Mouse (Mus musculus) right cerebral cortex, adult 18-20 months (tissue): ENCODE results near the gene Slc35e3.

Experiments
- DNase-seq: peaks from one replicate; pipeline ENCODE4 v3.0.0; 2022; ENCODE audit warnings: mixed read lengths

The Slc35e3 gene

DNA sequence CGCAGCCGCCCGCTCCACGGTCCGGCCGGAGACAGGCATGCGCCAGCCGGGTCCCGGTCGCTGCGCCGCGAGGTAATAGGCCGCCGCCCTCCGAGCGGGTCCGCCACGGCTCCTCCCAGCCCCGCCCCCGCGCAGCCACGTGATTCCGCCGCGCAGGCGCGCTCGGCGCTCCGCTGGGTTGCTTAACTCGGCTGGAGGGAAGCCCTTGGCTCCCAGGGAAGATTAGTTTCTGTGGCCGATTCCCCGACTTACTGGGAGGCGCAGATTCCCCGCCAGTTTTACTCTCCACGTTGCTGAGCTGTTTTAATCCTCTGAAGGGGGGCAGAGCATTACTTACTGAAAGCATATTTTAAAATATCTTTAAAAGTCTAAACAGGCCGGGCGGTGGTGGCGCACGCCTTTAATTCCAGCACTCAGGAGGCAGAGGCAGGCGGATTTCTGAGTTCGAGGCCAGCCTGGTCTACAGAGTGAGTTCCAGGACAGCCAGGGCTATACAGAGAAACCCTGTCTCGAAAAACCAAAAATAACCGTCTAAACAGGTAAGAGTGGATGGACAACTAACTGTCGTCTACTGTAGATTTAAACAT lies at the start of gene Slc35e3:
Gene Slc35e3 (minus strand): TSS at position 69 of the 587 bp plus-strand sequence.
- peak; percentile 96 for DNase-seq

DNA sequence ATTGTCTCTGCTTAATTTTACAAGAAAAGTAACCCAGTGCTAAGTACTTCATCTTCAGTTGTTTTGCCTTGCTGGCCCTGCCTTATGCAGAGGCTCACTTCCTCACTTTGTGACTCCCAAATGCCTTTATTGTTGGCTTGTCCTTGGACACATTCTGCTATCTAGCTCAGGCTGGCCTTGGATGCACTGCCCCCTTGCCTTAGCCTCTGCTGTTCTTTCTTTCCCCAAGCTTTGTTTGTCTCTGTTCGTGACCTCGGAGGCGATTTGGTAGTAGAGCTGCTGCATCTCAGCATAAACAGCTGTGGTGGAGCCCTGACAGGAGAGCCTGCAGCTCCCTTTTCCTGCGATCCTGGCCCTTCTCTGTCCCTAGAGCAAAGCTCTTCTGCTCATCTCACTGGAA lies 49.0 kb upstream of the Slc35e3 start:
- DNase-seq: no peak

DNA sequence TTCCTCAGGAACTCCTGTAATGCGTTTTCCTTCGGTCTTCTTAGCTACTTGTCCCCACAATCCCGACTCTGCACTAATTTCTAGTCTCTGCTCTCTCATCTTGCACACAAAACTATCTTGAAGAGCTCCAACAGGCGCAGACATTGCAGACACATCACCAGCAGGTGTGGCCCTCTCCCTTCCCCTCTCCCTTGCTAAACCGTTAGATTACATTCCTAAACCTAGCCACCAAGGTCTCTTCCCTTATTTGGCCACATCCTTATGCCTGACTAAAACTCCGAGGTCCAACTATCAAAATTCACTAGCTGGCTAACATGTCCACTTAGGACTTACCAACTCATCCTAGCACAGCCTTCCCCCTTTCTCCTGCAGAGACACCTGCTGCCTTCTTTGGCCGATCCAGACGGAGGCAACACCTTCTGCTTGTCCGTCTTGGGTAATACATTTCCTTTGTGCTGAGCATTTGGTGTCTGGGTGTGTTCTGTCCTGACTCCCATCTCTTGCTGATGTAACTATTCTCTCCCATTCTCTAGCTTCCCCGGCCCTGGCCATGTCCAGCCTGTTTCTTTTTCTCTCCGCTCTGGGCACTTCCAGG lies 47.4 kb upstream of the Slc35e3 start:
- DNase-seq: no peak

DNA sequence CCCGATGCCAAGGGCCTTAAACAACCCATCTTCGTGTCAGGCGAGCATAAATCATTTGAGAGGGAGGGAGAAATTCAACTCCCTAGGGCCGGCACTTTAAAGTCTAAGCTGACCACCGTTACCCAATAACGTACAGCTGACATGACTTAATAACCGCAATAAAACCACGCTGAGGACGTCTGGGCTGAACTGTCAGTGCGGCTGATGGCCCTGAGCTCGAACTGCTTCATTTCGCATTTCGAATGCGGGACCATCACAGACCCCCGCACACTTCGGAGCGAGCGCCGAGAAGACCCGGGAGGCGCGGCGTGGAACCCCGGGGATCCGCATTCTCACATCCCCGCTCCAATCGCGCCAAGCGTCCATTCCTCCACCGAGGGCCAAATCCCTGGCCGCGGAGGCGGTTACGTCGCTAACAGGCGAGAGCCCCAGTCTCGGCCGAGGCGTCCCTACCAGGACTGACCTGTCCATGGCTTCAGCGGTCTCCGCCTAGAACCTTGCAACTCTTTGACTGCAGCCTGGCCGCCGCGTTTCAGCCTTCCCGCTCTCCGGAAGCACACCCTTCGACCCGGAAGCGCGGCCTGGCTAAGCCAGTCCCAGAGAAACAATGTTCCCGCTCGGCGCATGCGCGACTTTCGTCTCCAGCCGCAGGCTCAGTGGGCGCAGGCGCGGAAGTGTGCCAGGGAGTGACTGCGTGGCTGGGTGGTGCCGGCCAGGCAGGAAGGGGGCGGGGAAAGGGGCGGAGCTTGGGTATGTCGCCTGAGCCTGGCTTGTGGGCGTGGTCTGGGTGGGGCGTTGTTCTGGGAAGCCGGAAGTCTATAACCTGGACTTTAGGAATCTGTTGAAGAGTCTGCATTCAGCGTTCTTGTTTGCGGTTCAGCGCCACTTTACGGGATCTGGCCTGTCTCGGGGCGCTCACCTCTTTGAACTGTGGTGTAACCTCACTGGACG lies 46.3 kb upstream of the Slc35e3 start, which contains the start of gene Nup107:
Gene Nup107 (minus strand): TSS at position 565 of the 951 bp plus-strand sequence.
- DNase-seq: peak; percentile 100

DNA sequence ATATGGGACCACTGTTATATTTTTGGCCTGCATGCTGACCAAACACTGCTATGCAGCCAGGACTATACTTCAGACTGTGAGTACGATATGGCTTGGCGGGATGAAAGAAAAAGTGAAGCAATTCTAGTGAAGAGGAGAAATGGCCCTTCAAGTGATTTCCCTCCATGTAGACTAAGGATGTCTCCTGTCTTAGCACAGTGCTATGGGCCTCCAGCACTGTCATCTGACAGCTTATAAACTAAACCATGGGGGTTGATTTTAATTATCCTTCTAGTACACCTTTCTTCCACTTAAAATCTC lies 45.0 kb upstream of the Slc35e3 start:
- DNase-seq: no peak

DNA sequence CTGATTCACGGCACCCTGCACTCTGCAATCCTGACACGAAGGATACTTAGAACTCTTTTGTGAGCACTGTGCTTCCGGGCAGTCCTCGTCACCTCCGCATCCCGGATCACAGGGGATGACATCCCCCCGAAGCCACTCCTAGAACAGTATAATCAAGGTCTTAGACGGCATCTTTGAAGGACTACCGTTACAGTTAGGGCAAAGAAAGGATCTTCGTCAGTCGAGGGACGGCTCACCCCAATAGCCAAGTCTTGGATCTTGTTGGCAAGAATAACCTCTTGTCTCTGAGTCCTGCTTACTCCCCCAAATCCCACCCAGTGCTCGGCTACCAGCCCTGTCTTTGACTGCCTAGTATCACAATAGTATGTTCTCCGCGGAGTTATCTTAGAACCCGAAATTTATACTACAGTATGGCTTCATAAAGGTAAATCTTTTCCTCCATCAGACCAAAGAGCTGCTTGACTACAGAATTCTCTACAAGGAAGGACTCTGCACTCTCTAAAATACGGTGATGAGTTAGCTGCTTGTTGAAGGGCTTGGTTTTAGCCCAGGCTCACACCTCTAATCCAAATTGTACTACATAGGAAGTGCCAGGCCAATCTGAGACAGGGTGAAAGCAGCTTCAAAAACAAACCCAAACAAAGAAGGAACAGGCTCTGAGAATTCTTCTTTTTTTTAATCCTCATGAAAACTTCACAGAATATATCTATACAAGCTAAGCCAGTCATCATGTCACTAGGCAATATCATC lies 44.4 kb upstream of the Slc35e3 start:
- no peak for DNase-seq

DNA sequence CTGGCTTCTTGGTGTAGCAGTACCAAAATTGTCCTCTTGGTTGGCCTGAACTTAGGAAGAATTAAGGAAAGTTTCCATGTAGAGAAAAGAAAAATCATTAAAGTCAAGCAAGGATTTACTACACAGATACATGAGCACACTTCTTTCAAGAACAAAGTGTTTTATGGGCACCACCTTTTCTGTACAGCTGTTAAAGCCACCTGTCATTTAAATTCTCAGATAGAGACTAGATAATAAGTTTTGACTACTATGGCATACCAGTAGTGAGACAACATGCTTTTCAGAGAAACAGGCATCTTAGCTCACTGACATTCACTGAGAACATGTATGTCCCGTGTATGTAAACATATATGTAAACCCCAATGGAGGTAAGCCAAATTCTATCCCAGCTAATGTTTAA lies 43.8 kb upstream of the Slc35e3 start:
- no peak for DNase-seq

DNA sequence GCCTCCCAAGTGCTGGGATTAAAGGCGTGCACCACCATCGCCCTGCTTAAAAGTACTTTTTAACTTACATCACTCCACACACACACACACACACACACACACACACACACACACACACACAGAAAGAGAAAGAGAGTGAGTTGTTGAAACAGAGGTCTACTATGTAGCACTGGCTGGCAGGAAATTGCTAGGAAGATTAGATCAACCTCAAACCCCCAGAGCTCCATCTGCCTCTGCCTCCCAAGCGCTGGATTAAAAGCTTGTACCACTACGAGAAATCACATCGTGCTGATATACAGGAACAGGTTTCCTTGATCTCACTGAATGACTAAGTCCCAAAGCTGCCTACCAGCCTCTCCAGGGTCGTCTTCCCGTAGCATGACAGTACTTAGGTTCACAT lies 38.5 kb upstream of the Slc35e3 start:
- no peak for DNase-seq

DNA sequence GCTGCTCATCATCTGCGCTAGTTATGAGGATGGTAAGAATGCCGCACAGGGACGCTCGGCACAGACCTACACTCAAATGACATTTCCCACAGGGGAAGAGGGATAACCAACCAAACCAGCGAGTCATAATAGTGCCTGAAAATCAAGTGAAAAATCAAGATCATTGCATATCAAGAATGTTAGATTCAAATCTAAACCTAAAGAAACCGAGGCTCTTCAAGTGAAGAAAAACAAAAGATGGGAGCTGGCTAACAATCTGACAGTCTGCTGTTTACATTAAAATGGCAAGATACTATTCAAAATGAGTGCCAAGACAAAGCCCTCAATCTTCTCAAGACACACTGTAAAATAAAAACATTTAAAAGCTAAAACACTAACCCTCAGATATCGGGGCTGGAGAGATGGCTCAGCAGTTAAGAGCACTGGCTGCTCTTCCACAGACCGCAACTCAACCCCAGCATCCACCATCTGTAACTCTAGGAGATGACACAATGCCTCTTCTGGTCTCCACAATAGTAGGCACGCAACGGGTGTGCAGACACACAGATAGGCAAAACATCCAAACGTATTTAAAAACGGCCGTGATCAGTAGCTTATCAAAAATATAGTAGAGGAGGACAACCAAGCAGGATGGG lies 37.7 kb upstream of the Slc35e3 start:
- no peak for DNase-seq

DNA sequence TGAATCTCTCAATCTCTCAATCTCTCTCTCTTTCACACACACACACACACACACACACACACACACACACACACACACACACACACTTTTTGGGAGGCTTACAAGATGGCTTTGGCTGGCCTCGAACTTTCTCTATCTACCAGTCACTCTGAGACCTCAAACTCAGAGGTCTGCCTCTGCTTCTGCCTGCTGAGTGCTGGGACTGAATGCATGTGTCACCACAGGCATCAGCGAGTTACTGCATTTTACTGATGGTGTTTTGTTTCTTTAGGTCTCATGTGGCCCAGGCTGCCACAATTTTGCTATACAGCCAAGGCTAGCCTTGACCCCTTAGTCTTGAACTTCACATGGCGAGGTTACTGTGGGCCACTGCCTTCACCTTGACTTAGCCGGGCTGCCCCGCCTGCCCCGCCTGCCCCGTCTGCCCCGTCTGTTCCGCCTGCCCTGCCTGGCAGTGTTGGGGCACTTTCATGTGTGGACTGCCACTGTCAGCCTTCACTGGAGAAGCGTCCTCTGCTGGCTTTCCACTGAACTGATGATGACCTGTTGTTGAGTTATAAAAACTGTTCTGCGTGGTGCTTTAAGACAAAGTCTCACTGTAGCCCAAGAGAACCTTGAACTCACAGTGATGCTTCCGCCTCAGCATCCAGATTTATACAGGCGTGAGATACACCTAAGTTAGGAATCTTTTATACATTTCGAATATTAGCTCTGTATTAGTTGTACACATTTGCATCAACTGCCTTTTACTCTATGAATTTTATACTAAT lies 36.5 kb upstream of the Slc35e3 start:
- no peak for DNase-seq

DNA sequence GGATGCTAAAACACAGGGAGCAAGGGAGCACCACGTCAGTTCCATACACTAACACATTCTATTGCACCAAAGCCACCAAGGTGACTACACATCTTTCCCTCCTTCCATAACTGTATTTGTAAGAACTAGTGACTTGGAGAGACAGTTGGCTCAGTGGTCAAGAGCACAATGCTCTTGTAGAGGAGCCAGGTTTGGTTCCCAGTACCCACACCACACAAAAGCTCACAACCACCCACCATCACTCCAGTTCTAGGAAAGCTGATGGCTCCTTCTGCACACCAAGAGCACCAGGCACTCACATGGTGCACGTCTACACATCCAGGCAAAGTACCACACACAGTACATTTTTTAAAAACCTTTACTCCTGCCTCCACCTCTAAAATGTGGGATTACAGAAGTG lies 35.9 kb upstream of the Slc35e3 start:
- no peak for DNase-seq

DNA sequence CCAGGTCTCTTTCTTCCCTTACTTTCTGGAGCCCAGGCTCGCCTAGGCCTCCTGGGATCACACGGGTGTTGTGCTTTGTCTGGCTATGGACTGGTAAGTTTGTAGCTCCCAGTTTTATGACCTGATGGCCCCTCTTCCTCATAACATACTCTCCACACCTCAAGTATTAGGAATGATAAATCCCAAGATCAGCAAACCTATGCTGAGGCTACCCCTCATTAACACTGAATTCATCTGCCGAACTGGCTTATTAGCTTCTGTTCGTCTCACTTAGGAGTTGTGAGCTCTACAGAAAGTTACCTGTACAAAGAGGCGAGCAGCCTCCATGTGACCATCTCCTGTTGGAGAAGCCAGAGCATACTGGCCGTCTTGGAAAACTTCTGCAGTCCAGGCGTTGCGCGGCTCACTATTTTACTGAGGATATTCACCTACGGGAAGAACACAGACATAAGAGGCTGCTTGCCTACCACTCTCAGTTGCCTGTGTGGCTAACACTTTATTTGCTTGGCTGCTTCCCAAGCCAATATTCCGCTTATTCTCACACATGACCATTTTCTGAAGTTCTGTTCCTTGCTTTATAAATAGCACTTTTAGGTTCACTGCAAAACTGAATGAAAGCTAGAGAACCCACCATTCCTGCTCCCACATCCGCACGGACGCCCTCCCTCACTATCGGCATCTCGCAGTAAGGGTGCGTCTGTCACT lies 35.0 kb upstream of the Slc35e3 start:
- no peak for DNase-seq

DNA sequence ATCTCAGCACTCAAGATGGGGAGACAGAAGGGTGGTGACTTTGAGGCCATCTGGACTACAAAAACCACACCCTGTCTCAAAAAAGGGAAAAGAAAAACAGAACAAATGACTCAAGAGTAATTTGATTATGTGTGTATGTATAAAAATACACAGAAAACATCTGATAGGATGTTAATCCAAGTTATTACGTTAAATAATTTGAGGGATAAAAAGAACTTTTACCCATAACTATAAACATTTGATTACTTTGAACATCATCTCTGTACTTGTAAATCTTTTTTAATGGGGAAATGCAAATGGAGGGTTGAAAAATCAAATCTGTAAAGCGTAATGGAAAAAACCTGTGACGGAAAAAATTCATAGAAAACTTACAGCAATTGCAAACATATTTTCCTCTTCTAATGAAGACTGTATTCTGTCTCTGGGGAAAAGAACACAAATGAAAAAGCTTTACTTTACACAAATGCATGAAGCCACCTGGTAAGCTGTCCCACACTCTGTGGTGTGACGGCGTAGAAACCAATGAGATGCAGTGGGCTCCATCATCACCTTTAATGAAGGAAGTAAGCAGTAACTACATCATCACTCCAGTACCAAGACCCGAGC lies 34.2 kb upstream of the Slc35e3 start:
- DNase-seq: no peak

DNA sequence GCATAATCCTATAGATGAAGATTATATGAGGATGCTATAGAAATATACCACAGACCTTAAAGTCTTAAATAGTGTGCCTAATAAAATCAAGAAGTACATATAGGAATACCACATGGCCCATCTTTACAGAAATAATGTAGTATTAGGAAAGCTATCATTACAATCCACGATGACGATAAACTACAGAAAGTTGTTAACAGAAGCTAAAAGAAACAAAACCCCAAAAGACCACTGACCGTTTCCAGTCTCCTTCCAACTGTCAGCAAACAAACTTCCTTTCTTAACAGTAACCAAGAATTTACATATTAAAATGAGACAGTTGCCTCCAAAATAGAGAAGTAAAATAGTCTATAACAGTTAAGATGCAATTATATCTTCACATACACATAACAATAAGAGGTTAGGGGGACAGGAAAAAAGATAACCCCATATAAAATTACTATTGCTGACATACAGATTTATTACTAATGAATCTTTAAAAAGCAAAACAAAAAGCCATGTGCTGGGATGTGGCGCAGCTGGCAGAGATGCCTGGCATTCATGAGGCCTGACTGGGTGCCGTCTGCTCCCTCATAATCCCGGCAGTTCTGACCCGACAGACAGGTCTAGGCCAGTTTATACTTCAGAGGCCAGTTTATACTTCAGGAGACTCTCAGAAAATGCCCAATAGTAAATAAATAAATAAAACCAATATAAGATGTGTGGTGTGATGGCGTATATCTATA lies 33.6 kb upstream of the Slc35e3 start:
- DNase-seq: no peak

DNA sequence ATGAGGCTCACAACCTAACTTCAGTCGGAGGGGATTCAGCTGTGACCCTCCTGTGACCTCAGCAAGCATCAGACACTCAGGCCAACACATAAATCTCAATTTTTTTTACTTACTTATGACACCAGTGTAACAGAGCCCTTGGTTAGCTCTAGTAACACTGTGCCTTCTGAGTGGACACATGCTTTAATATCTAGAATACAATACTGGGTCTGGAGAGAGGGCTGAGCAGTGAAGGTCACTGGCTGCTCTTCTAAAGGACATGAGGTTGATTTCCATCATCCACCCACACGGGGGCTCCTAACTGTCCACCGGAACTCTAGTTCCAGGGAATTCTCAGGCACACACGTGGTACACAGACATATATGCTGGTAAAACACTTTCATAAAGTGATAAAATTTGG lies 32.8 kb upstream of the Slc35e3 start:
- DNase-seq: no peak

DNA sequence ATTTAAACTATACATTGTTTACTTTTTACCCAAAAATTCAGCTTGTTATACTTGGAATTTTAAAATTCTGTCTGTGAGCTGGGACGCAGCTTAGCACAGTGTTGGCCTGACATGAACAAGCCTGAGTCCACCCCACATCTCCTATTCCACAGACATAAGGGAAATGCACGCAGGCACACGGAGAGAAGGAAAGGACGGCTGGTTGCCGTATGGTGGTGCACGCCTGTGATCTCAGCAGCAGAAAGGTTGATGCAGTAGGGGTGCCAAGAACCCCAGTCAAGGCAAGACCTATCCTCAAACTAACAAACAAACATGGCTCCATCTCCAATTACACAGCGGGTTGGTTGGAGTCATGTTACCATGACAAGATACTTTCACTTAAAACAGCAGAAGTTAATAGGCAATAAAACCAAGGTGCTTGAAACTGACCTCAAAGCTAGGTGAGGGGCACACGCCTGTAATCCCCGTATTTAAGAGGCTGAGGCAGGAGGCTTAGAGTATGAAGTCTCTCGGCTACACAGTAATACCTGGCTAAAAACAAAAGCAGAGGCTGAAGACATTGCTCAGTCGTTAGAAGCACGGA lies 32.3 kb upstream of the Slc35e3 start:
- DNase-seq: no peak

DNA sequence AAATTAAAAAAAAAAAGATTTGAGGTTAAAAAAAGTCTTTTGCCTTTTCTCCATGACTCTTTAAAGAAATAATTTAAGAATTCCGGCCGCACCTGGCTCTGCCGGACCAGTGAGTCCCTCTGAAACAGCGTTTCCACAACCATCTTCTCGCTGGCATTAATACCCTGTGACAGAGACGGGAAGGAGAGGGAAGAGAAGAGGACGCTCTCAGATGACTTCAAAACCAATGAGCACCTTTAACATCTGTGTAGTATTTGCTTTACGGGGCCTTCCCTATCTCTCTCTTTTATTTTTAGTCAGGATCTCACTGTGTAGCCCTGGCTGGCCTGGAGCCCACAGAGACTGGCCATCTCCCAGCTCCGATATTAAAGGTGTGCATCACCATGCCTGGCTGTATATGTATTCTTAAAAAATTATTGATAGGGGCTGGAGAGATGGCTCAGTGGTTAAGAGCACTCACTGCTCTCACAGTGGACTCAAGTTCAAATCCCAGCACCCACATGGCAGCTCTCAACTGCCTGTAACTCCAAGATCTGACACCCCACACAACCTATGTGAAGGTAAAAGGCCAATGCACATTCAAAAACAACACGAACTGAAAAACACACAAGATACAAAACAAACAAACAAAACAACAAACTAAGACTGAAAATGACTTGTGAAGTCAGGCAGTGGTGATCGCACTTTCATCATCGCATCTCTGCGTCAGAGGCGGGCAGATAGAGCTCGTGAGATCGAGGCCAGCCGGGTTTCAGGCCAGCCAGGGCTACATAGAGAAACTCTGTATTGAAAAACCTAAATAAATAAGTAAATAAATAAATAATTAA lies 31.5 kb upstream of the Slc35e3 start:
- DNase-seq: no peak

DNA sequence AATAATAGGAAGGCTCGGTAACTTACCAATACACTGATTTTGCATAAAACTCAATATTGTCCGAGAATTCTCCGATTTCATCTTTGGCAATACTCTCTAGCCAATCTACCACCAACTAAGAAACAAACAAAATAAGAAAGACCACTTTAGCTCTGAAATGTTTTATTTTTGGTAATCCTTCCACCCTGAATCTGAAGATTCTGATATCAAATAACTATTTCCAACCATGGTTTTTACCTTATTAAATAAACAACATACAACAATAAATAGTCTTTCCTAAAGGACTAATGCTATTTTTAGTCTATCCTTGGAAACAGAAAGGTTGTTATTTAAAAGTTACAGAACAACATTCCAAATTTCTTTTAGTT lies 30.9 kb upstream of the Slc35e3 start:
- DNase-seq: no peak
